ENCODE assay signal across 8 mouse cellular contexts in the genomic region with DNA sequence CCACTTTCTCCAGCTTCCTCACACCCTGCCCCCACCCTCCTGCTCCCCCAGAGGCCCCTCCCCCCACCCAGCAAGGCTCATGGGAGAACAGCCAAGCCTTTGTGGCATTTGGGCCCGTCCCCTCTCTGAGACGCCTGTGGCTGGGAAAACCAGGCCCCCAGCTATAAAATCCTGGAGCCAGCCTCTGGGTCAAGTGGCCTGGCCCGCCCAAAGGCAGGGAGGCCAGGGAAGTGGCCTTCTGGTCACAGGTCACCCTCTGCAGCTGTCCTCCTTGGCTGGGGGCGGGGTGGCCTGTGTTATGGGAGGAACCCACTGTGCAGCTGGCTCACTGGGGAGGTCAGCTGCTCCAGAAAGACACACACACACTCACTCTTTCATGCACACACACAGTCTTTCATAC. TPM values are rescaled to one million over a fixed set of nuclear protein-coding genes. Genes with fewer than 3 reads are reported as not detected.
DNase-seq lines count a peak whose midpoint lies in the region; ATAC-seq and TF ChIP-seq lines count a peak whose summit lies in the region.

No protein-coding gene starts in this region.

- H3K9me3 ChIP-seq in heart, embryonic 15.5 days (replicated peaks) = no peaks in the 10 kb centered on the region
- H3K9me3 ChIP-seq in kidney, postnatal 0 days (replicated peaks; ENCODE audit: low read length) = no peaks in the 10 kb centered on the region

- H3K27ac ChIP-seq in embryonic fibroblast, embryonic 13.5 days (ENCODE audit: insufficient read depth, low read length) = peak overlapping the region; percentile 50
- peak overlapping the region; percentile 92 for H3K27ac ChIP-seq in heart, embryonic 15.5 days
- peak overlapping the region; percentile 58; the same call in 1 of the 2 replicates for H3K27ac ChIP-seq in kidney, postnatal 0 days

- H3K4me1 ChIP-seq in embryonic fibroblast, embryonic 13.5 days (ENCODE audit: control insufficient read depth, insufficient read depth, low read length) = peaks cover 35% of the 10 kb centered on the region
- peaks cover 58% of the 10 kb centered on the region for H3K4me1 ChIP-seq in heart, embryonic 15.5 days (replicated peaks)
- H3K4me1 ChIP-seq in kidney, postnatal 0 days (replicated peaks; ENCODE audit: insufficient read depth, low read length) = peaks cover 50% of the 10 kb centered on the region

- 0 out of 2 replicates have a peak overlapping the region, but pooled peaks have one; percentile 3 for H3K9ac ChIP-seq in heart, embryonic 15.5 days
- H3K9ac ChIP-seq in kidney, postnatal 0 days (ENCODE audit: low read depth, low read length) = no peak overlapping the region

- TF ChIP-seq CTCF in embryonic fibroblast, embryonic 13.5 days (IDR thresholded peaks at IDR 0.05; ENCODE audit: borderline replicate concordance, insufficient read depth, low read length) = no peak
- TF ChIP-seq CTCF in kidney, postnatal 0 days (IDR thresholded peaks at IDR 0.05; ENCODE audit: low read depth) = no peak

- peak overlapping the region; percentile 70 for H3K4me2 ChIP-seq in heart, embryonic 15.5 days
- peak overlapping the region; percentile 51; the same call in 1 of the 2 replicates for H3K4me2 ChIP-seq in kidney, postnatal 0 days (ENCODE audit: low read length)

- no peak overlapping the region for H3K4me3 ChIP-seq in embryonic fibroblast, embryonic 13.5 days (ENCODE audit: insufficient read depth, low read length)
- H3K4me3 ChIP-seq in heart, embryonic 15.5 days = no peak overlapping the region
- no peak overlapping the region for H3K4me3 ChIP-seq in kidney, postnatal 0 days (replicated peaks; ENCODE audit: low read depth, low read length)

- H3K36me3 ChIP-seq in heart, embryonic 15.5 days = no peaks in the 10 kb centered on the region
- H3K36me3 ChIP-seq in kidney, postnatal 0 days (ENCODE audit: insufficient read depth, low read length) = no peaks in the 10 kb centered on the region

- H3K27me3 ChIP-seq in heart, embryonic 15.5 days = peaks cover 13% of the 10 kb centered on the region; the same call in 1 of the 2 replicates
- H3K27me3 ChIP-seq in kidney, postnatal 0 days (ENCODE audit: insufficient read depth, low read length) = 0 out of 2 replicates have a peak, but pooled peaks cover 4% of the 10 kb centered on the region

- TF ChIP-seq POLR2A in embryonic fibroblast, embryonic 13.5 days (IDR thresholded peaks at IDR 0.05; ENCODE audit: low read depth, low read length) = no peak

- peak; percentile 46 for DNase-seq in cerebellum, adult 11-12 months
- DNase-seq in cerebellum, adult 11 months = no peak
- peak; percentile 81 for DNase-seq in kidney, postnatal 0 days (ENCODE audit: low spot score)
- DNase-seq in lung, postnatal 10 days = peak; percentile 93
- DNase-seq in retina, postnatal 1 day = peak; percentile 93
- DNase-seq in cerebellum, adult 9-11 months = no peak

- WGBS in heart, embryonic 15.5 days = 12% methylated on average over 4 of the region's 4 CpGs
- 9% methylated on average over 4 of the region's 4 CpGs for WGBS in kidney, postnatal 0 days

- ATAC-seq in heart, embryonic 15.5 days (replicated peaks; ENCODE audit: insufficient number of reproducible peaks, insufficient read depth, low FRiP score, low read depth) = peak; percentile 24
- peak; percentile 68 for ATAC-seq in kidney, postnatal 0 days (replicated peaks; ENCODE audit: low FRiP score, low read depth)

RNA-seq across cellular contexts. Expression of a gene that starts 37.2 kb away (rescaled TPM):
- polyA plus RNA-seq in embryonic fibroblast, embryonic 13.5 days (2011; ENCODE audit: insufficient read length, low read depth, missing spikeins) = 13.4 and 15.8 TPM in 2 replicates
- polyA plus RNA-seq in heart, embryonic 15.5 days (2015; fragmentation: Nextera tagmentation; extraction: Ambion mirVana) = 8.9 and 10.8 TPM in 2 replicates
- 5.9 and 8.4 TPM in 2 replicates for polyA plus RNA-seq in kidney, postnatal 0 days (2015; fragmentation: Nextera tagmentation; extraction: Ambion mirVana)

Comparison
In these comparisons a context has a peak if more than half of its experiments do, and no peak if none do; other contexts are left out.
1. DNase-seq: peak in cerebellum, adult 11-12 months (single experiment), kidney, postnatal 0 days (single experiment), lung, postnatal 10 days (single experiment) and retina, postnatal 1 day (single experiment); none in cerebellum, adult 11 months (single experiment) and cerebellum, adult 9-11 months (single experiment).
2. Peak in every context shown above with its lines, with median percentiles within 50 percentile points of each other: H3K27ac ChIP-seq.